Mouse (Mus musculus) liver, embryonic 11.5 days (tissue): ENCODE measurements at regions not wholly inside any gene's neighbourhood (a gene's known extent, or its start where the extent isn't known, plus 50 kb on each side); places are given as distances from the start of the nearest gene placed in this dataset.

Source experiments
- ATAC-seq: fragments of 200-750 bp; cut with Nextera tagmentation; replicated peaks from 2 replicates; pipeline ENCODE4 v1.8.0; 2017; ENCODE audit warnings: moderate number of reproducible peaks, mild to moderate bottlenecking, moderate TSS enrichment, moderate library complexity; ENCODE audit not compliant: low FRiP score
- DNase-seq: peaks from one replicate; pipeline ENCODE4 v3.0.0-alpha.2; 2017; ENCODE audit warnings: low spot score
- H3K27ac ChIP-seq: fragments of 300-500 bp; sonication (generic); 2 replicates; pipeline ENCODE4 v1.5.1; 2014; ENCODE audit warnings: mild to moderate bottlenecking, low read depth, low read length, control low read depth
- H3K27me3 ChIP-seq: fragments of 300-500 bp; sonication (generic); replicated peaks from 2 replicates; pipeline ENCODE4 v1.6.1; 2014; ENCODE audit warnings: low read length, mixed read lengths; ENCODE audit not compliant: control insufficient read depth, insufficient read depth
- H3K36me3 ChIP-seq: fragments of 300-500 bp; sonication (generic); 2 replicates; pipeline ENCODE4 v1.6.1; 2014; ENCODE audit warnings: mild to moderate bottlenecking, low read length, moderate library complexity, mixed read lengths; ENCODE audit not compliant: control insufficient read depth, insufficient read depth
- H3K4me1 ChIP-seq: fragments of 300-500 bp; sonication (generic); replicated peaks from 2 replicates; pipeline ENCODE4 v1.6.1; 2014; ENCODE audit warnings: low read length, mixed read lengths; ENCODE audit not compliant: control insufficient read depth, insufficient read depth
- H3K4me2 ChIP-seq: fragments of 300-500 bp; sonication (generic); 2 replicates; pipeline ENCODE4 v1.6.1; 2014; ENCODE audit warnings: mild to moderate bottlenecking, control low read depth, moderate library complexity
- H3K4me3 ChIP-seq: fragments of 300-500 bp; sonication (generic); 2 replicates; pipeline ENCODE4 v1.5.1; 2014; ENCODE audit warnings: low read depth, low read length, control low read depth
- H3K9ac ChIP-seq: fragments of 300-500 bp; sonication (generic); 2 replicates; pipeline ENCODE4 v1.6.1; 2014; ENCODE audit warnings: low read depth, low read length, control low read depth
- H3K9me3 ChIP-seq: fragments of 300-500 bp; sonication (generic); 2 replicates; pipeline ENCODE4 v1.6.1; 2016; ENCODE audit warnings: low read length, inconsistent platforms, mixed read lengths; ENCODE audit not compliant: control insufficient read depth
- WGBS: fragments of 180-500 bp; shearing (Covaris S2); extraction: QIAGEN DNeasy Blood & Tissue Kit; methylation state at CpG from one replicate; pipeline ENCODE4 v1.1.7; 2014; 5-methylcytosine and 5-hydroxymethylcytosine counted together

DNA sequence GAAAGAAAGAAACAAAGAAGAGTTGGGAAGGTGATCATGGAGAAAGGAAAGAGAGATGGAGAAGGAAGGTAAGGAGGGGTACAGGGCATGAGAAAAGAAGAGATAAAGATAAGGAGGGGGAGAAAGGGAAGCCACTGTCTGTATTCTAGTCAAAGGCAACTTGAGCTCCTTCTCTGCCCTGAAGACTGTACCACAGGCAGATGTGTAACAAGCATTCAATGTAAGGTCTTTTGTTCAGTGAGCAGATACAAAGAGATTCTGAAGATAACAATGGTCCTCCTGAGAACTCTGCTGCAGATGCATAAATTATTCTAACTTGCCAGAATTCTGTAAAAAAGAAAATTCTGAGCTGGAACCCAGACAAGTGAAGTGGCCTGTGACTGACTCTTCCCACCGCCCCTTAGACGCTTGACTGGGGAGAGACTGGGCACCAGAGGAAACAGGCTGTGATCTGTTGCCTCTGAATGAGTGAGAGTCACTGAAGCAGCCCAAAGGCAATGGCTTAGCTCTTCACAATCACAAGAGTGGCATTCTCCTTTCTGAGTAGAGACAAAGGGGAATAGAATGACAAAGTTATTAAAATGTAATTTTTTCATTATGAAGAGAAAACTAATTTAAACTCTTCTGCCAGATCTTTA is 564.0 kb upstream of the Arpp21 start:
- no peak overlapping the region for H3K4me3 ChIP-seq
- no peak overlapping the region for H3K4me2 ChIP-seq
- H3K4me1 ChIP-seq = no peaks in the 10 kb centered on the region
- H3K9ac ChIP-seq = no peak overlapping the region
- no peak overlapping the region for H3K27ac ChIP-seq
- DNase-seq (no peak), ATAC-seq (no peak)
- 79% methylated on average over 2 of the region's 2 CpGs for WGBS
- no peaks in the 10 kb centered on the region for H3K36me3 ChIP-seq
- no peaks in the 10 kb centered on the region for H3K9me3 ChIP-seq
- H3K27me3 ChIP-seq = no peaks in the 10 kb centered on the region

DNA sequence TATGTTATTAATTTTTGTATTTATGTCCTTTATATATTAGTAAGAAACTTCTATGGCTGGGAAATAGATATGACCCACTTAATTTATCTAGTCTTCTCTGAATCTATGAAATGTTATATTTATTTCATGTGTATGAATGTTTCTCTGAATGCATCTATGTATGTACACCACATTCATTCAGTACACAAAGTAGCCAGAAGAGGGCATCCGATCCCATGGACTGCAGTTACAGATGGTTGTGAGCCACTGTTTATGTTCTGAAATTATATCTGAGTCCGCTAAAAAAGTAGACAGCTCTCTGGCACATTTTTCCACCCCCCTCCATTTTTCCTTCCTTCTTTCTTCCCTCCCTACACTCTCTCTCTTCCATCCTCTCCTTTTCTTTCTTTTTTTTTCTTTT is 557.8 kb upstream of the Arpp21 start:
- WGBS = 61% methylated on average over 2 of the region's 2 CpGs
- no peaks in the 10 kb centered on the region for H3K9me3 ChIP-seq
- no peak overlapping the region for H3K4me3 ChIP-seq
- DNase-seq (no peak), ATAC-seq (no peak)
- H3K36me3 ChIP-seq = no peaks in the 10 kb centered on the region
- H3K27me3 ChIP-seq = no peaks in the 10 kb centered on the region
- no peak overlapping the region for H3K9ac ChIP-seq
- no peak overlapping the region for H3K4me2 ChIP-seq
- H3K4me1 ChIP-seq = no peaks in the 10 kb centered on the region
- no peak overlapping the region for H3K27ac ChIP-seq

DNA sequence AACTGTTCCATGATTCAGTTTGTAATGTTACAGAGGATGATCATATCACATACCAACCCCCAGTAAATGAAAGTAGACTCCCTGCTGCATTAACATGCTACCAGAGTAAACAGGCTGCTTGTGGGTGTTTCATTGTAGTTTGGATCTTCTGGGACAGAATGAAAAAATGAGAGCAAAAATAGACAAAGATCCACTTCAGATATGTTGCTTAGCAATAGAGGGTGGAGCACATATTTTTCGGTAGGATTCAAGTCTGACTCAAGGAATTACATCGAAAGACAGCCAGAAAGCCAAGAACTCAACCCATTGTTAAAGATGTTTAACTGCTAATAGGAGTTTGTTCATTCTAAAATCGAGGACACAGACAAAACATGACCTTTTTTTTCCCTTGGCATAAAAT is 536.2 kb upstream of the Arpp21 start:
- WGBS = 62% methylated on average over 3 of the region's 3 CpGs
- Histone ChIP-seq H3K27me3 (no peaks in the 10 kb centered on the region), H3K4me2 (no peak overlapping the region), H3K9me3 (no peaks in the 10 kb centered on the region), H3K4me1 (no peaks in the 10 kb centered on the region), H3K9ac (no peak overlapping the region), H3K4me3 (no peak overlapping the region), H3K36me3 (no peaks in the 10 kb centered on the region), H3K27ac (no peak overlapping the region)
- DNase-seq (no peak), ATAC-seq (no peak)

DNA sequence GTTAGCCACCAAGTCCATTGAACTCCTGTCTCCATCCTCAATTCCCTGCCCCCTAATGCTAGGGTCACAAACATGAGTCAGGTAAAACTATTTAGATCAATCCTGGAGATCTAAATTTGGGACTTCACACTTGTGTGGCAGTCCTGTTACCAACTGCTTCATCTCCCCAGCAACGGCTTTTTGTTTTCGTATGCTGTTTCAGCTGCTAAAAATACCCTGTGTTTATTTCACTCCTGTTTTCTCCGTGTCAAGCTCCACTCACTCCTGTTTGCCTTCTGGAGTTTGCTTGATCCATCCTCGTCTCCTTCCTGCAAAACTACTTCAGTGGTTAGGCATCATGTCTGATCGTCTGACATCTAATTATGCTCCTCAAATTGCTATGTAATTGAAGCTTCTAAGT is 508.9 kb upstream of the Arpp21 start:
- DNase-seq (no peak), ATAC-seq (no peak)
- no peak overlapping the region for H3K9ac ChIP-seq
- no peak overlapping the region for H3K4me2 ChIP-seq
- no peaks in the 10 kb centered on the region for H3K4me1 ChIP-seq
- no peak overlapping the region for H3K4me3 ChIP-seq
- no peaks in the 10 kb centered on the region for H3K27me3 ChIP-seq
- 69% methylated on average over 5 of the region's 5 CpGs for WGBS
- H3K27ac ChIP-seq = no peak overlapping the region
- H3K36me3 ChIP-seq = no peaks in the 10 kb centered on the region
- H3K9me3 ChIP-seq = no peaks in the 10 kb centered on the region

DNA sequence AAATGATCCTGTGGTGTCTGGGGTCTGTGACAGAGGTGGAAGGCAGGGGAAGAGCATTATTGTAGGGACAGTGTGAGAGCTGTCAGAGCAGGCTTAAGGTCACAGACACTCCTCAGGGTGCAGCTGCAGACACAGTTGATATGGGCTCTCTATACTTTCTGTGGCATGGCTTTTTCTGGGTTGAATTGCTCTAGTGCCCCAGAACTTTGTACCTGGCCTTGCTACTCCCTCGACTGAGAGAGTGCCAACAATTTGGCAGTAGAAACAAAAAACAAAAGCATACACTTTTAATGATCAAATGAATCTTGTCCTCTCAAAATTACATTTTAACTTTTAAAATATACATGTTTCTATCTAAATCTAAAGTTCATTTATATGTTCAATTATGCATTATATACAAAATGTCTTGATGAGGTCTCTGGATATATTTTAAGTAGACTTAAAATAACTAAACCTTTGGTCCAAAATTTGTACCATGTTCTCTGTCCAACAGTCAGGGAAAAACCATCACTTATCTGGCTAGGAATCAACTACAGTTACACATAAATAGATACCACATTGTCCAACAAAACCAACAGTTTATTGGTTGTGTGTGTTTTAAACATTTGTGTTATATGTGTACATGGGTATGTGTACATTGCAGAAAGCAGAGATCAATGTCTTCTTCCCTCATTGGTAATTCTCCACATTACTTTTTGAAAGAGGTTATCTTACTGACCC is 508.3 kb upstream of the Arpp21 start:
- ATAC-seq (no peak), DNase-seq (no peak)
- 57% methylated on average over 1 of the region's 1 CpGs for WGBS
- H3K27me3 ChIP-seq = no peaks in the 10 kb centered on the region
- no peak overlapping the region for H3K9ac ChIP-seq
- H3K9me3 ChIP-seq = no peaks in the 10 kb centered on the region
- no peaks in the 10 kb centered on the region for H3K36me3 ChIP-seq
- H3K4me3 ChIP-seq = no peak overlapping the region
- no peaks in the 10 kb centered on the region for H3K4me1 ChIP-seq
- no peak overlapping the region for H3K4me2 ChIP-seq
- H3K27ac ChIP-seq = no peak overlapping the region

DNA sequence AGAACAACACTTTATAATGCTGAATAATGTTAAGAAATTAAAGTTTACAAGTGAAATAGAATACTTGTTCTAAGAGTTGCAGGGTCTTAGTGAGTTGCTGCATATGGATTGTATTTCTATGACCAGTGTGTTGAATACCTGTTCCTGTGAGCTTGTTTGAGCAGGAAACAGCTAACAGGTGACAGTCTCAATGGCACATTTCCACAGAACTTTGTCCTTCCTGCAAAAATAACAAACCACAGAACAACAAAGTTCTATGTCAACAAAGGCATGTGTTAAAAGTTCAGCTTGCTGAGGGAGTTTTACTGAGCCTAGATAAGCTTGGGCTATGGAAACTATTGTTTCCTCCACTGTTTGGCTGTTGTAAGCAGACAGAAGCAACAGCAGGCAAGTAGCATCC is 500.0 kb upstream of the Arpp21 start:
- Histone ChIP-seq H3K4me3 (no peak overlapping the region), H3K4me1 (no peaks in the 10 kb centered on the region), H3K27me3 (no peaks in the 10 kb centered on the region), H3K9ac (no peak overlapping the region), H3K36me3 (no peaks in the 10 kb centered on the region), H3K4me2 (no peak overlapping the region), H3K27ac (no peak overlapping the region), H3K9me3 (no peaks in the 10 kb centered on the region)
- no peak for DNase-seq
- ATAC-seq = no peak

DNA sequence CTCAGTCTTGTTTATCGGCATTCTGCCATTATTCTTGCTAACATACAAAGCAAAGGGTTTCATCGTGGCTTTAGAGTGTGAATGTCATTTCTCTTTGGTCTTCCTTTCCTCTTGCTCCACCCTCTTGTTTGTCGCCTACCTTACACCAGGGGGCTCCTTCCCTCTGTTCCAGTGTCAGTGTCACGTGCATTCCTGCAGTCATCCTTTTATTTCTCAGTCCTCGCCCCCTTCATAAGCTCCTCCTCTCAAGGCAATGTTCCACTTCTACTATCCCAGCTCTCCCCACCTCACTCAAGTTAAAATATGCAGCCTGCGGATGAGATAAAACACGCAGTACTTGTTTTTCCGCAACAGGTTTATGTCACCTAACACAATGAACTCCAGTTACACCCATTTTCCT is 489.8 kb upstream of the Arpp21 start:
- no peak overlapping the region for H3K27ac ChIP-seq
- whole genome bisulfite sequencing = 43% methylated on average over 8 of the region's 8 CpGs
- no peaks in the 10 kb centered on the region for H3K27me3 ChIP-seq
- no peak for ATAC-seq
- no peak for DNase-seq
- no peaks in the 10 kb centered on the region for H3K9me3 ChIP-seq
- no peak overlapping the region for H3K4me2 ChIP-seq
- H3K4me1 ChIP-seq = no peaks in the 10 kb centered on the region
- no peak overlapping the region for H3K9ac ChIP-seq
- no peak overlapping the region for H3K4me3 ChIP-seq
- no peaks in the 10 kb centered on the region for H3K36me3 ChIP-seq

DNA sequence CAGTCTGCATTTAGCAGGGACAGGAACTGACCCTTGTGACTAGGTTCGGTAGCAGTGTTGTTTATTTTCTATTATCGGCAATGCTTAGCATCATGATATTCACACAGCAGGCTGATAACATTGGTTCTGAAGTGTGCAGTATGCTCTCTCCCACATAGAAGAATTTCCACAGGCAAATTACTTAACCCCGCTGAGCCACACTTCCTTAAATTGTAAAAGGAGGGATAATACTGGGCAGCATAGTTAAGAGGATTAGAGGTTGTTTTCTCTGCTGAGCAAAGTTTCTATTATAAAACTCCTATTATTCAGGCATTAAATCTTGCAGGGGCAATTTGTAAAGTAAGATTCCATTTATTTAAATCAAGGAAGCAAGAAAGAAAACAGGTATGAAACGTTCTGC is 489.4 kb upstream of the Arpp21 start:
- DNase-seq = no peak

DNA sequence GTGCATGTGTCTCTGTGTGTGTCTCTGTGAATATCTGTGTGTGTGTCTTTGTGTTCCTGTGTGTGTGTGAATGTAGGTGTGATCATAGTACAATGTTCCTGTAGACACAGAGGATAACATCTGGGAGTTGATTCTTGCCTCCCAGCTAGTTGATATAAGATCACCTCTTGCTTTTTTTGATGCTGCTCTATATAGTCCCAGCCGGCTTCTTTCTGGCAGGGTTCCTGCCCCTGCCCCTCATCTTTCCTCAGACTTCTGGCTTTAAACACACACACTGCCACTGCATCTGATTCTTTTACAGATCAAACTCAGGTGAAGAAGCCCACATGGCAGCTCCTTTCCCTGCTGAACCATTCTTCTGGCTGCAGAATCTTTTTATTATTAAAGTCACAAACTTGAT is 487.6 kb upstream of the Arpp21 start:
- Histone ChIP-seq H3K4me1 (no peaks in the 10 kb centered on the region), H3K9me3 (no peaks in the 10 kb centered on the region), H3K27ac (no peak overlapping the region), H3K36me3 (no peaks in the 10 kb centered on the region), H3K4me3 (no peak overlapping the region), H3K27me3 (no peaks in the 10 kb centered on the region), H3K9ac (no peak overlapping the region), H3K4me2 (no peak overlapping the region)
- DNase-seq = no peak
- ATAC-seq = no peak
- WGBS = 70% methylated on average over 1 of the region's 1 CpGs

More for the DNA sequence above, 489.4 kb upstream of the Arpp21 start:
- no peak for ATAC-seq
- H3K4me2 ChIP-seq = no peak overlapping the region
- H3K36me3 ChIP-seq = no peaks in the 10 kb centered on the region
- H3K9me3 ChIP-seq = no peaks in the 10 kb centered on the region
- H3K9ac ChIP-seq = no peak overlapping the region
- no peaks in the 10 kb centered on the region for H3K27me3 ChIP-seq
- no peaks in the 10 kb centered on the region for H3K4me1 ChIP-seq
- WGBS = 56% methylated on average over 4 of the region's 4 CpGs
- no peak overlapping the region for H3K27ac ChIP-seq
- H3K4me3 ChIP-seq = no peak overlapping the region
